Mouse (Mus musculus) testis, adult 2 months (tissue): ENCODE data around the gene Igsf23.

Experiments used
- CTCF ChIP-seq: fragments of 200-500 bp; IDR thresholded peaks from 2 replicates; pipeline ENCODE4 v1.5.1; 2012; ENCODE audit warnings: low read depth, mild to moderate bottlenecking, inconsistent platforms, low read length, moderate library complexity; ENCODE audit not compliant: control insufficient read depth, insufficient read depth, insufficient replicate concordance
- POLR2A ChIP-seq: fragments of 200-500 bp; IDR thresholded peaks from 2 replicates; pipeline ENCODE4 v1.6.1; 2012; ENCODE audit warnings: low read depth, mild to moderate bottlenecking, inconsistent platforms, low read length, moderate library complexity; ENCODE audit not compliant: control insufficient read depth

DNA sequence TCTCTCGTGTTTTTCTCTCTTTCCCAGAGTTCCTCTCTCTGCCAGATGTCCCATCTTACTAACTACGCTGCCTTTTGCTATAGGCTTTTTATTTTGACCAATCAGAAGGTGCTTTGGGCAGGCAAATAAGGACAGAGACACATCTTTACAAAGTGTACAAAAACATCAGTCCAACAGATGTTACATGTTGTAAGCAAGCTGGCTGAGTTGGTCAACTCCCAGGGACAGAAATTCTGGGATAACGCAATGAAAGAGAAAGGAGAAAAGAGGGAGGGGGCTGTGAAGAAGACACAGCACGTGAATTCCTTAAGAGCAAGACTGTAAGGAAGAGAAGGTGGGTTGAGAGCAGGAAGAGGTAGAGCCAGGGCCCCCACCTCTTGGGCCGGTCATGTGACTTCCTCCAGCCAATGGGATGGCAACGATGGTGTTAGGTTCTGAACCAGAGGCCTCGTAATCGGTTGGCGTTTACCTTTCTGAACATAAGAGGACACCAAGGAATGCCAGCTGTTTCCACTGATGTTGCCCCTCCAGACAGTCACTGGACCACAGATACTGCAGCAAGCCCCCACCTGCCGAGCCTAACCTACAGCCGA, 13.2 kb downstream of the Igsf23 start:
- TF ChIP-seq POLR2A, result no peak
- TF ChIP-seq CTCF, result no peak
